Mouse (Mus musculus): ENCODE results near the gene Hdac1.
"Not testable (repeated sequence)": the region's sequence is repeated elsewhere in the genome, so short reads cannot be mapped to it uniquely, and the experiment has no call there.

Hdac1 gene

GRCm38 (mm10) chr4:129558321-129558955 lies 15.9 kb upstream of the Hdac1 start:
- peak; percentile 63 for DNase-seq (ENCODE audit: low spot score in 2 of 2)

GRCm38 (mm10) chr4:129557256-129557808 lies 14.8 kb upstream of the Hdac1 start:
- DNase-seq (ENCODE audit: low spot score in 2 of 2), result no peak

- peak; percentile 74 to 79 for DNase-seq (ENCODE audit: low spot score in 2 of 2)
Observed at GRCm38 (mm10) chr4:129556532-129557223, 14.2 kb upstream of the Hdac1 start.

- no peak for DNase-seq (ENCODE audit: low spot score in 2 of 2)
Observed at GRCm38 (mm10) chr4:129555862-129556531, 13.5 kb upstream of the Hdac1 start.

GRCm38 (mm10) chr4:129555421-129555861 lies 12.9 kb upstream of the Hdac1 start:
- peak; percentile 50 to 58 for DNase-seq (ENCODE audit: low spot score in 2 of 2)

- DNase-seq (ENCODE audit: low spot score in 2 of 2), result not testable (repeated sequence)
Observed at GRCm38 (mm10) chr4:129554512-129554911, 12.0 kb upstream of the Hdac1 start.

GRCm38 (mm10) chr4:129550295-129550694 lies 7.8 kb upstream of the Hdac1 start:
- DNase-seq (ENCODE audit: low spot score in 2 of 2), result no peak

GRCm38 (mm10) chr4:129549306-129549705 lies 6.8 kb upstream of the Hdac1 start:
- DNase-seq (ENCODE audit: low spot score in 2 of 2), result peak in 1 of 2 experiments; percentile 57

- DNase-seq (ENCODE audit: low spot score in 2 of 2), result not testable (repeated sequence)
Observed at GRCm38 (mm10) chr4:129547631-129548030, 5.1 kb upstream of the Hdac1 start.

- no peak for DNase-seq (ENCODE audit: low spot score in 2 of 2)
Observed at GRCm38 (mm10) chr4:129544106-129544505, 1.6 kb upstream of the Hdac1 start.

- DNase-seq (ENCODE audit: low spot score in 2 of 2), result no peak
Observed at GRCm38 (mm10) chr4:129541868-129542591, 483 bp downstream of the Hdac1 start.

- peak in 1 of 2 experiments; percentile 61 for DNase-seq (ENCODE audit: low spot score in 2 of 2)
Observed at GRCm38 (mm10) chr4:129540012-129540411, 2.5 kb downstream of the Hdac1 start.

- not testable (repeated sequence) for DNase-seq (ENCODE audit: low spot score in 2 of 2)
Observed at GRCm38 (mm10) chr4:129528901-129529300, 13.6 kb downstream of the Hdac1 start.

- no peak for DNase-seq (ENCODE audit: low spot score in 2 of 2)
Observed at GRCm38 (mm10) chr4:129525889-129526288, 16.6 kb downstream of the Hdac1 start.

- DNase-seq (ENCODE audit: low spot score in 2 of 2), result peak in 1 of 2 experiments; percentile 44
Observed at GRCm38 (mm10) chr4:129525338-129525737, 17.2 kb downstream of the Hdac1 start.

- no peak for DNase-seq (ENCODE audit: low spot score in 2 of 2)
Observed at GRCm38 (mm10) chr4:129518519-129518918, 24.0 kb downstream of the Hdac1 start.

GRCm38 (mm10) chr4:129516925-129517324 lies 25.6 kb downstream of the Hdac1 start:
- no peak for DNase-seq (ENCODE audit: low spot score in 2 of 2)

- peak; percentile 22 to 57 for DNase-seq (ENCODE audit: low spot score in 2 of 2)
Observed at GRCm38 (mm10) chr4:129514300-129514898, 28.1 kb downstream of the Hdac1 start.

GRCm38 (mm10) chr4:129513891-129514290 lies 28.6 kb downstream of the Hdac1 start:
- DNase-seq (ENCODE audit: low spot score in 2 of 2), result no peak

- peak; percentile 64 to 85 for DNase-seq (ENCODE audit: low spot score in 2 of 2)
Observed at GRCm38 (mm10) chr4:129513086-129513767, 29.3 kb downstream of the Hdac1 start, which contains the start of gene Marcksl1. TSS of gene Marcksl1 (plus strand) at chr4:129513581.

Measured in natural killer cell, adult 2 months (primary cell).